Mouse (Mus musculus): ENCODE results near the gene Acot5. TPM values are rescaled to one million over a fixed set of nuclear protein-coding genes. Genes with fewer than 3 reads are reported as not detected.
A peak's percentile ranks its signal among the peaks of the same experiment; 100 is the strongest.
"Not testable (repeated sequence)": the region's sequence is repeated elsewhere in the genome, so short reads cannot be mapped to it uniquely, and the experiment has no call there.

The Acot5 gene
- total RNA-seq (2012; rRNA removed) (not detected in 2 replicates), polyA plus RNA-seq (2012; ENCODE audit: insufficient read depth in 1 of 2, insufficient read length in 2 of 2, low read depth in 1 of 2, low replicate concordance in 2 of 2, missing spikeins in 1 of 2) (not detected)

GRCm38 (mm10) chr12:84068986-84069385 is at the start of gene Acot5:
Gene Acot5, plus strand, starts transcription at chr12:84069325.
- Histone ChIP-seq H3K4me3 (ENCODE audit: control insufficient read depth in 1 of 2, insufficient read depth in 1 of 2, low read depth in 2 of 2, low read length in 2 of 2) (no peak within 1 kb of the TSS), H3K36me3 (ENCODE audit: control insufficient read depth in 1 of 2, insufficient read depth in 2 of 2, low read length in 2 of 2) (no peaks in the 10 kb centered on the region), H3K27ac (ENCODE audit: control insufficient read depth, low read depth, low read length) (no peak within 1 kb of the TSS), H3K27me3 (ENCODE audit: control insufficient read depth in 1 of 2, insufficient read depth in 2 of 2, low read length in 2 of 2) (peaks cover 1 to 2% of the 10 kb centered on the region in 2 experiments; a peak in 2 of 4 replicates), H3K9me3 (replicated peaks; ENCODE audit: insufficient read depth, low read length) (no peaks in the 10 kb centered on the region), H3K4me1 (ENCODE audit: control insufficient read depth in 1 of 2, insufficient read depth in 2 of 2, low read length in 2 of 2) (no peaks in the 10 kb centered on the region), H3K9ac (ENCODE audit: control insufficient read depth, low read depth, low read length, poor library complexity, severe bottlenecking) (no peak within 1 kb of the TSS), H3K79me2 (ENCODE audit: control insufficient read depth, insufficient read depth, low read length, poor library complexity) (no peaks in the 10 kb centered on the region)
- TF ChIP-seq JUND (IDR thresholded peaks at IDR 0.05; ENCODE audit: low read depth, low read length) = no peak
- no peak for TF ChIP-seq ZMIZ1 (IDR thresholded peaks at IDR 0.05; ENCODE audit: low read depth, low read length)
- TF ChIP-seq NELFE (IDR thresholded peaks at IDR 0.05; ENCODE audit: low read depth, low read length) = no peak
- TF ChIP-seq POLR2A (IDR thresholded peaks at IDR 0.05; ENCODE audit: control insufficient read depth in 1 of 2, insufficient read depth in 1 of 2, low read depth in 1 of 2, low read length in 2 of 2, poor library complexity in 1 of 2) = no peak
- TF ChIP-seq MAFK (IDR thresholded peaks at IDR 0.05; ENCODE audit: borderline replicate concordance, low read depth, low read length) = no peak
- TF ChIP-seq MAZ (IDR thresholded peaks at IDR 0.05; ENCODE audit: low read depth, low read length) = no peak
- no peak for TF ChIP-seq USF2 (IDR thresholded peaks at IDR 0.05; ENCODE audit: borderline replicate concordance in 1 of 2, insufficient read depth in 1 of 2, low read depth in 1 of 2, low read length in 2 of 2)
- no peak for TF ChIP-seq TCF12 (IDR thresholded peaks at IDR 0.05; ENCODE audit: low read depth, low read length)
- TF ChIP-seq CHD1 (IDR thresholded peaks at IDR 0.05; ENCODE audit: low read depth, low read length) = no peak
- TF ChIP-seq KAT2A (conservative IDR thresholded peaks at IDR 0.05; ENCODE audit: low read depth, low read length) = no peak
- TF ChIP-seq BHLHE40 (IDR thresholded peaks at IDR 0.05; ENCODE audit: borderline replicate concordance, low read depth, low read length) = no peak
- TF ChIP-seq ETS1 (IDR thresholded peaks at IDR 0.05; ENCODE audit: low read depth, low read length) = no peak
- TF ChIP-seq MXI1 (IDR thresholded peaks at IDR 0.05; ENCODE audit: low read depth, low read length) = no peak
- no peak for DNase-seq (ENCODE audit: low read depth, low spot score)

- TF ChIP-seq EP300 (IDR thresholded peaks at IDR 0.05; ENCODE audit: low read depth in 1 of 2, low read length in 2 of 2) (peak; percentile 17 to 40; a peak in 1 of 4 replicates), SIN3A (IDR thresholded peaks at IDR 0.05; ENCODE audit: low read length) (0 out of 2 replicates have a peak, but pooled peaks have one; percentile 28), USF1 (IDR thresholded peaks at IDR 0.05; ENCODE audit: low read depth, low read length) (peak; percentile 35; the same call in 1 of the 2 replicates), MXI1 (IDR thresholded peaks at IDR 0.05; ENCODE audit: low read depth, low read length) (peak; percentile 68), ETS1 (IDR thresholded peaks at IDR 0.05; ENCODE audit: low read depth, low read length) (peak; percentile 70), TCF12 (IDR thresholded peaks at IDR 0.05; ENCODE audit: low read depth, low read length) (peak; percentile 32; the same call in 1 of the 2 replicates)
- H3K9ac ChIP-seq (ENCODE audit: control insufficient read depth, low read depth, low read length, poor library complexity, severe bottlenecking); H3K27me3 ChIP-seq (ENCODE audit: control insufficient read depth in 1 of 2, insufficient read depth in 2 of 2, low read length in 2 of 2); H3K4me3 ChIP-seq (ENCODE audit: control insufficient read depth in 1 of 2, insufficient read depth in 1 of 2, low read depth in 2 of 2, low read length in 2 of 2); H3K27ac ChIP-seq (ENCODE audit: control insufficient read depth, low read depth, low read length); H3K36me3 ChIP-seq (ENCODE audit: control insufficient read depth in 1 of 2, insufficient read depth in 2 of 2, low read length in 2 of 2); H3K9me3 ChIP-seq (replicated peaks; ENCODE audit: insufficient read depth, low read length); H3K79me2 ChIP-seq (ENCODE audit: control insufficient read depth, insufficient read depth, low read length, poor library complexity): not testable (repeated sequence)
- DNase-seq (ENCODE audit: low read depth, low spot score) = peak; percentile 92
- H3K4me1 ChIP-seq (ENCODE audit: control insufficient read depth in 1 of 2, insufficient read depth in 2 of 2, low read length in 2 of 2) = peaks cover 0 to 10% of the 10 kb centered on the region in 2 experiments; a peak in 2 of 4 replicates
Measured at GRCm38 (mm10) chr12:84020528-84020927, 48.6 kb upstream of the Acot5 start.
